Mouse (Mus musculus) testis, adult 2 months (tissue): ENCODE results near the gene Tbc1d23.
"Not testable (repeated sequence)": the region's sequence is repeated elsewhere in the genome, so short reads cannot be mapped to it uniquely, and the experiment has no call there.

ENCODE experiments used
- CTCF ChIP-seq: fragments of 200-500 bp; IDR thresholded peaks from 2 replicates; pipeline ENCODE4 v1.5.1; 2012; ENCODE audit warnings: low read depth, mild to moderate bottlenecking, inconsistent platforms, low read length, moderate library complexity; ENCODE audit not compliant: control insufficient read depth, insufficient read depth, insufficient replicate concordance
- POLR2A ChIP-seq: fragments of 200-500 bp; IDR thresholded peaks from 2 replicates; pipeline ENCODE4 v1.6.1; 2012; ENCODE audit warnings: low read depth, mild to moderate bottlenecking, inconsistent platforms, low read length, moderate library complexity; ENCODE audit not compliant: control insufficient read depth

GRCm38 (mm10) chr16:57174480-57174879 lies 56.8 kb downstream of the Tbc1d23 start:
- not testable (repeated sequence) for TF ChIP-seq CTCF, POLR2A
